Mouse (Mus musculus) CH12.LX (cell line): Measurements from ENCODE around the gene Hfe2. TPM values are rescaled to one million over a fixed set of nuclear protein-coding genes. Genes with fewer than 3 reads are reported as not detected.
A peak's percentile ranks its signal among the peaks of the same experiment; 100 is the strongest.

ENCODE experiments used
- DNase-seq: peaks from one replicate; pipeline ENCODE4 v3.0.0-alpha.2; 2013; ENCODE audit errors: extremely low read depth
- H3K27ac ChIP-seq: 2 replicates; pipeline ENCODE4 v1.5.1; 2012; ENCODE audit warnings: low read depth, mild to moderate bottlenecking, control low read depth, moderate library complexity; ENCODE audit not compliant: insufficient read depth
- H3K27me3 ChIP-seq: replicated peaks from 2 replicates; pipeline ENCODE3; 2012; ENCODE audit warnings: inconsistent platforms
- H3K36me3 ChIP-seq, 2 experiments: replicated peaks in 1 of 2; 2 replicates each; pipeline versions ENCODE3 to v1.6.1; 2012; ENCODE audit warnings: inconsistent platforms in 1 of 2, low read length in 1 of 2, mild to moderate bottlenecking in 1 of 2, mixed read lengths in 1 of 2, moderate library complexity in 1 of 2; ENCODE audit not compliant: control insufficient read depth in 1 of 2, insufficient read depth in 1 of 2
- H3K4me1 ChIP-seq, 2 experiments: 2 replicates each; pipeline ENCODE4 v1.6.1; 2012; ENCODE audit warnings: inconsistent platforms in 1 of 2, moderate library complexity in 1 of 2; ENCODE audit not compliant: insufficient read depth in 2 of 2, control insufficient read depth in 1 of 2
- H3K4me2 ChIP-seq: 2 replicates; pipeline ENCODE4 v1.6.1; 2012; ENCODE audit warnings: low read depth, mild to moderate bottlenecking, control low read depth; ENCODE audit not compliant: poor library complexity, insufficient read depth, severe bottlenecking
- H3K4me3 ChIP-seq, 3 experiments: fragments of 150-350 bp in 1 of 3; sonication (generic) in 1 of 3; replicated peaks in 1 of 3; 2 replicates each; pipeline versions ENCODE3 to v1.5.1; 2011 to 2012; ENCODE audit warnings: low read depth in 2 of 3, low read length in 2 of 3, mild to moderate bottlenecking in 2 of 3, moderate library complexity in 2 of 3, control low read depth in 1 of 3, improper control_type of control experiment in 1 of 3, inconsistent platforms in 1 of 3, mixed read lengths in 1 of 3; ENCODE audit not compliant: poor library complexity in 1 of 3
- H3K79me2 ChIP-seq: replicated peaks from 2 replicates; pipeline ENCODE4 v1.6.1; 2012; ENCODE audit warnings: mild to moderate bottlenecking, moderate library complexity; ENCODE audit not compliant: control insufficient read depth, poor library complexity, insufficient read depth, severe bottlenecking; ENCODE audit errors: extremely low read depth
- H3K9ac ChIP-seq: 2 replicates; pipeline ENCODE4 v1.6.1; 2012; ENCODE audit warnings: low read depth, mild to moderate bottlenecking, control low read depth, moderate library complexity; ENCODE audit not compliant: insufficient read depth
- H3K9me3 ChIP-seq: replicated peaks from 2 replicates; pipeline ENCODE3; 2012; ENCODE audit warnings: low read length, inconsistent platforms, mixed read lengths
- BHLHE40 ChIP-seq: IDR thresholded peaks from 2 replicates; pipeline ENCODE4 v1.6.1; 2011; ENCODE audit warnings: mild to moderate bottlenecking, low read depth, low read length, improper control_type of control experiment
- CTCF ChIP-seq, 2 experiments: IDR thresholded peaks in 1 of 2; conservative IDR thresholded peaks in 1 of 2; 2 replicates each; pipeline ENCODE4 v1.5.1; 2011 to 2012; ENCODE audit warnings: low read depth in 2 of 2, low read length in 2 of 2, improper control_type of control experiment in 1 of 2, inconsistent platforms in 1 of 2, mild to moderate bottlenecking in 1 of 2, moderate library complexity in 1 of 2
- ELF1 ChIP-seq: IDR thresholded peaks from 2 replicates; pipeline ENCODE4 v1.6.1; 2014; ENCODE audit warnings: low read depth, mild to moderate bottlenecking, inconsistent platforms, low read length, improper control_type of control experiment
- EP300 ChIP-seq: IDR thresholded peaks from 2 replicates; pipeline ENCODE4 v1.6.1; 2011; ENCODE audit warnings: low read length, improper control_type of control experiment
- HCFC1 ChIP-seq: IDR thresholded peaks from 2 replicates; pipeline ENCODE4 v1.6.1; 2012; ENCODE audit warnings: low read depth, mild to moderate bottlenecking, inconsistent platforms, low read length, improper control_type of control experiment
- JUN ChIP-seq: IDR thresholded peaks from 2 replicates; pipeline ENCODE4 v1.6.1; 2011; ENCODE audit warnings: low read depth, mild to moderate bottlenecking, low read length, improper control_type of control experiment, moderate library complexity; ENCODE audit not compliant: insufficient read depth
- KAT2A ChIP-seq: IDR thresholded peaks from 2 replicates; pipeline ENCODE4 v1.6.1; 2012; ENCODE audit warnings: low read length, improper control_type of control experiment, inconsistent platforms; ENCODE audit not compliant: insufficient replicate concordance
- MAX ChIP-seq: IDR thresholded peaks from 2 replicates; pipeline ENCODE4 v1.6.1; 2011; ENCODE audit warnings: low read length, improper control_type of control experiment
- MEF2A ChIP-seq: IDR thresholded peaks from 2 replicates; pipeline ENCODE4 v1.6.1; 2014; ENCODE audit warnings: low read depth, mild to moderate bottlenecking, inconsistent platforms, low read length, improper control_type of control experiment, borderline replicate concordance
- POLR2A ChIP-seq: IDR thresholded peaks from 2 replicates; pipeline ENCODE4 v1.6.1; 2011; ENCODE audit warnings: low read depth, mild to moderate bottlenecking, improper control_type of control experiment, low read length
- POLR2AphosphoS2 ChIP-seq: IDR thresholded peaks from 2 replicates; pipeline ENCODE4 v1.6.1; 2011; ENCODE audit warnings: low read depth, low read length, improper control_type of control experiment
- RAD21 ChIP-seq: IDR thresholded peaks from 2 replicates; pipeline ENCODE4 v1.6.1; 2011; ENCODE audit warnings: low read depth, mild to moderate bottlenecking, low read length, improper control_type of control experiment, moderate library complexity
- RCOR1 ChIP-seq: conservative IDR thresholded peaks from 2 replicates; pipeline ENCODE4 v1.6.1; 2012; ENCODE audit warnings: low read depth, mild to moderate bottlenecking, inconsistent platforms, low read length, improper control_type of control experiment
- SIN3A ChIP-seq: IDR thresholded peaks from 2 replicates; pipeline ENCODE4 v1.6.1; 2012; ENCODE audit warnings: low read length, improper control_type of control experiment, inconsistent platforms
- SMC3 ChIP-seq: IDR thresholded peaks from 2 replicates; pipeline ENCODE4 v1.6.1; 2011; ENCODE audit warnings: low read depth, low read length, improper control_type of control experiment
- USF2 ChIP-seq: conservative IDR thresholded peaks from 2 replicates; pipeline ENCODE4 v1.6.1; 2011; ENCODE audit warnings: low read depth, low read length, improper control_type of control experiment
- ZKSCAN1 ChIP-seq: IDR thresholded peaks from 2 replicates; pipeline ENCODE4 v1.6.1; 2012; ENCODE audit warnings: low read depth, inconsistent platforms, low read length, improper control_type of control experiment, borderline replicate concordance
- ZMIZ1 ChIP-seq: IDR thresholded peaks from 2 replicates; pipeline ENCODE4 v1.6.1; 2012; ENCODE audit warnings: low read depth, mild to moderate bottlenecking, inconsistent platforms, low read length, improper control_type of control experiment
- ZNF384 ChIP-seq: IDR thresholded peaks from 2 replicates; pipeline ENCODE4 v1.6.1; 2012; ENCODE audit warnings: low read depth, low read length, improper control_type of control experiment, inconsistent platforms
- dilution Hi-C: fragments of 300-500 bp; cut with MboI; formaldehyde crosslinking; loops from 2 replicates; pipeline ENCODE4 v1.14.3; 2020; ENCODE audit warnings: low sequenced_read_pairs; ENCODE audit not compliant: extremely low pct_unique_long_range_greater_than_20kb, extremely low pct_ligation_motif_present
- in situ Hi-C: fragments of 300-500 bp; cut with MboI; formaldehyde crosslinking; loops from 3 replicates; pipeline ENCODE4 v1.14.3; 2019; ENCODE audit warnings: low sequenced_read_pairs, low pct_ligation_motif_present, low pct_unique_long_range_greater_than_20kb, mixed read lengths
- polyA plus RNA-seq: library from polyadenylated mRNA; unstranded; fragments of >175 nt; gene quantifications from 2 replicates; pipeline ENCODE4 v1.2.1, GENCODE M21; 2012; ENCODE audit warnings: low read depth; ENCODE audit not compliant: insufficient read length
- total RNA-seq, 2 experiments: library from RNA; depleted of rRNA; stranded (reverse); fragments of 300-350 nt in 1 of 2; fragments of >200 nt in 1 of 2; gene quantifications; 2 replicates each; pipeline ENCODE4 v1.2.3; 2012 to 2014

The Hfe2 gene
- total and polyA plus RNA-seq, 3 experiments = not detected

GRCm38 (mm10) chr3:96540740-96541139 is 15.8 kb downstream of the Hfe2 start:
- DNase-seq = no peak
- H3K4me1 ChIP-seq = no peaks in the 10 kb centered on the region
- H3K4me3 ChIP-seq = no peak overlapping the region
- in situ Hi-C loops (loop anchor here (5.0 to 25.0 kb wide), 4 partner anchors 42 to 253 kb away; partner anchors contain the start of genes Fcgr1 and Itga10), dilution Hi-C loops (no loop called here)
- no peak for TF ChIP-seq USF2
- no peak for TF ChIP-seq ZNF384
- no peak overlapping the region for H3K4me2 ChIP-seq
- no peak overlapping the region for H3K27ac ChIP-seq
- H3K27me3 ChIP-seq = peaks cover 13% of the 10 kb centered on the region
- no peaks in the 10 kb centered on the region for H3K79me2 ChIP-seq
- H3K9me3 ChIP-seq = no peaks in the 10 kb centered on the region
- H3K9ac ChIP-seq = no peak overlapping the region
- no peaks in the 10 kb centered on the region for H3K36me3 ChIP-seq

- in situ Hi-C loops = loop anchor here (5.0 to 25.0 kb wide), 4 partner anchors 41 to 254 kb away; partner anchors contain the start of genes Fcgr1 and Itga10
- H3K36me3 ChIP-seq = no peaks in the 10 kb centered on the region
- no peaks in the 10 kb centered on the region for H3K79me2 ChIP-seq
- H3K4me3 ChIP-seq = no peak overlapping the region
- no peak overlapping the region for H3K27ac ChIP-seq
- H3K9ac ChIP-seq = no peak overlapping the region
- peak; percentile 46 for DNase-seq
- H3K4me2 ChIP-seq = no peak overlapping the region
- H3K27me3 ChIP-seq = peaks cover 13% of the 10 kb centered on the region
- dilution Hi-C loops = no loop called here
- H3K4me1 ChIP-seq = no peaks in the 10 kb centered on the region
- TF ChIP-seq MEF2A = no peak
- TF ChIP-seq BHLHE40 = no peak
- peak; percentile 69 for TF ChIP-seq RAD21
- TF ChIP-seq RCOR1 = no peak
- TF ChIP-seq JUN = no peak
- TF ChIP-seq CTCF (conservative IDR thresholded peaks at IDR 0.05 in 1 of 2, IDR thresholded peaks at IDR 0.05 in 1 of 2; ENCODE audit: low read depth in 2 of 2, low read length in 2 of 2) = peak in 1 of 2 experiments; percentile 75; a peak in 2 of 4 replicates
- TF ChIP-seq POLR2AphosphoS2 = no peak
- TF ChIP-seq ZKSCAN1 = no peak
- no peak for TF ChIP-seq ELF1
- no peak for TF ChIP-seq SIN3A
- TF ChIP-seq EP300 = no peak
- no peak for TF ChIP-seq USF2
- no peak for TF ChIP-seq KAT2A
- no peak for TF ChIP-seq MAX
- no peak for TF ChIP-seq ZMIZ1
- no peak for TF ChIP-seq HCFC1
- TF ChIP-seq POLR2A = no peak
- peak; percentile 58 for TF ChIP-seq SMC3
- no peaks in the 10 kb centered on the region for H3K9me3 ChIP-seq
Observed at GRCm38 (mm10) chr3:96541328-96542078, 16.5 kb downstream of the Hfe2 start.
